Mouse (Mus musculus) C2C12 (cell line): ENCODE measurements at regions not wholly inside any gene's neighbourhood (a gene's known extent, or its start where the extent isn't known, plus 50 kb on each side); places are given as distances from the start of the nearest gene placed in this dataset.

Source experiments
- H3K27me3 ChIP-seq: one replicate; pipeline ENCODE4 v1.6.1; 2011; ENCODE audit not compliant: control insufficient read depth, insufficient read depth, insufficient read length
- H3K36me3 ChIP-seq: one replicate; pipeline ENCODE4 v1.6.1; 2011; ENCODE audit not compliant: control insufficient read depth, insufficient read depth
- H3K4me3 ChIP-seq: one replicate; pipeline ENCODE4 v1.5.1; 2011; ENCODE audit warnings: mild to moderate bottlenecking, control low read depth; ENCODE audit not compliant: poor library complexity, insufficient read depth, severe bottlenecking
- H3K79me2 ChIP-seq: one replicate; pipeline ENCODE4 v1.6.1; 2011; ENCODE audit not compliant: control insufficient read depth, insufficient read depth
- H3K79me3 ChIP-seq: one replicate; pipeline ENCODE4 v1.6.1; 2011; ENCODE audit warnings: low read depth, control low read depth
- H3ac ChIP-seq: one replicate; pipeline ENCODE3; 2011; ENCODE audit warnings: low read depth; ENCODE audit not compliant: control insufficient read depth, insufficient read length
- CEBPB ChIP-seq: IDR thresholded peaks from one replicate; pipeline ENCODE4 v1.6.1; 2011; ENCODE audit warnings: low read depth, mild to moderate bottlenecking, control low read depth, moderate library complexity
- CTCF ChIP-seq: IDR thresholded peaks from one replicate; pipeline ENCODE4 v1.5.1; 2011; ENCODE audit not compliant: control insufficient read depth, insufficient read depth, insufficient read length
- FOSL1 ChIP-seq: IDR thresholded peaks from one replicate; pipeline ENCODE4 v1.8.0; 2011; ENCODE audit warnings: mild to moderate bottlenecking, low read length; ENCODE audit not compliant: poor library complexity, insufficient read depth, severe bottlenecking
- MAX ChIP-seq: IDR thresholded peaks from one replicate; pipeline ENCODE4 v1.6.1; 2011; ENCODE audit warnings: mild to moderate bottlenecking, control low read depth
- MYOD1 ChIP-seq: IDR thresholded peaks from one replicate; pipeline ENCODE4 v1.6.1; 2011; ENCODE audit warnings: low read depth; ENCODE audit not compliant: control insufficient read depth, insufficient read length
- MYOG ChIP-seq: IDR thresholded peaks from one replicate; pipeline ENCODE4 v1.6.1; 2011; ENCODE audit not compliant: control insufficient read depth, insufficient read length; ENCODE audit errors: extremely low read depth
- USF1 ChIP-seq: IDR thresholded peaks from one replicate; pipeline ENCODE4 v1.6.1; 2011; ENCODE audit warnings: low read depth, mild to moderate bottlenecking, control low read depth, moderate library complexity

GRCm38 (mm10) chr4:142509386-142509785 lies 270.2 kb upstream of the Kazn start:
- Histone ChIP-seq H3ac (no peak overlapping the region), H3K4me3 (no peak overlapping the region), H3K27me3 (no peaks in the 10 kb centered on the region), H3K79me3 (no peaks in the 10 kb centered on the region), H3K79me2 (no peaks in the 10 kb centered on the region), H3K36me3 (no peaks in the 10 kb centered on the region)
- no peak for TF ChIP-seq CEBPB
- TF ChIP-seq MYOG: no peak
- TF ChIP-seq USF1: no peak
- TF ChIP-seq CTCF: no peak
- TF ChIP-seq MAX: no peak
- TF ChIP-seq MYOD1: no peak
- TF ChIP-seq FOSL1: no peak

GRCm38 (mm10) chr4:142506383-142507211 lies 267.4 kb upstream of the Kazn start:
- Histone ChIP-seq H3K4me3 (no peak overlapping the region), H3K79me3 (no peaks in the 10 kb centered on the region), H3K36me3 (no peaks in the 10 kb centered on the region), H3K27me3 (no peaks in the 10 kb centered on the region), H3K79me2 (no peaks in the 10 kb centered on the region), H3ac (no peak overlapping the region)
- no peak for TF ChIP-seq USF1
- no peak for TF ChIP-seq CEBPB
- TF ChIP-seq MYOG: no peak
- TF ChIP-seq CTCF: no peak
- TF ChIP-seq FOSL1: no peak

GRCm38 (mm10) chr4:142503761-142504160 lies 264.6 kb upstream of the Kazn start:
- TF ChIP-seq CEBPB (no peak), MYOD1 (no peak), MAX (no peak), FOSL1 (no peak), MYOG (no peak), CTCF (no peak), USF1 (no peak)
- Histone ChIP-seq H3ac (no peak overlapping the region), H3K79me3 (no peaks in the 10 kb centered on the region), H3K27me3 (no peaks in the 10 kb centered on the region), H3K79me2 (no peaks in the 10 kb centered on the region), H3K36me3 (no peaks in the 10 kb centered on the region), H3K4me3 (no peak overlapping the region)

- no peak overlapping the region for H3ac ChIP-seq
- TF ChIP-seq MYOD1: no peak
- no peak for TF ChIP-seq FOSL1
- TF ChIP-seq CTCF: no peak
- TF ChIP-seq MYOG: no peak
- no peak for TF ChIP-seq USF1
- TF ChIP-seq MAX: no peak
- no peak for TF ChIP-seq CEBPB
- H3K4me3 ChIP-seq: no peak overlapping the region
- H3K79me2 ChIP-seq: no peaks in the 10 kb centered on the region
- H3K36me3 ChIP-seq: no peaks in the 10 kb centered on the region
- H3K27me3 ChIP-seq: no peaks in the 10 kb centered on the region
- H3K79me3 ChIP-seq: no peaks in the 10 kb centered on the region
Measured at GRCm38 (mm10) chr4:142501177-142501576, 262.0 kb upstream of the Kazn start.

GRCm38 (mm10) chr4:142500541-142500940 lies 261.3 kb upstream of the Kazn start:
- Histone ChIP-seq H3K36me3 (no peaks in the 10 kb centered on the region), H3K79me2 (no peaks in the 10 kb centered on the region), H3K27me3 (no peaks in the 10 kb centered on the region), H3K4me3 (no peak overlapping the region), H3K79me3 (no peaks in the 10 kb centered on the region), H3ac (no peak overlapping the region)
- TF ChIP-seq USF1 (no peak), MYOD1 (no peak), CEBPB (no peak), MAX (no peak), MYOG (no peak), FOSL1 (no peak), CTCF (no peak)
